Mouse (Mus musculus) thymus, postnatal 36 days (tissue): ENCODE data around the gene Inmt.
"Not testable (repeated sequence)": the region's sequence is repeated elsewhere in the genome, so short reads cannot be mapped to it uniquely, and the experiment has no call there.

ENCODE experiments used
- DNase-seq, 2 experiments: peaks; one replicate each; pipeline ENCODE4 v3.0.0; 2022; ENCODE audit warnings: mixed read lengths in 2 of 2

The Inmt gene

DNA sequence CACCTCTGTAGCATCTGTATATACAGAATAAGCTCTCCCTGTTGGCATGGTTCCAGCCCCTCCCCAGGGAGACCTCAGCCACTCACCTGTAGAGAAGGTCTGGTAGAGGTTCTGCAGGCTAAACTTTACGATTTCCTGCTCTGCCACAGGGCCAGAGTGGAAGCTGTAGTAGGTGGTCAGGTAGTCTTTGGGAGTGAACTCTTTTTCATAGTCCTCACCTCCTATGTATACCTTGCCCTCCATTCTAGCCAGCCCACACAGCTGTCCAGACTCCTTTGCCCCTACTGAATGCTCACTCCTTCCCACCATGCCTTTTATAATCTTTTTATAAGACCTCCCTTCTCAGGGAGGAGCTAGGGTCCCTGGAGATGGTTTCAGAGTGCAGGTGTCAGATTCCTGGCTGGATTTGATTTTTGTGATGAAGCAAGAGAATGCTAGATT is at the start of gene Inmt:
Gene Inmt, minus strand, starts transcription at position 303 of the 441 bp plus-strand sequence.
- no peak for DNase-seq

DNA sequence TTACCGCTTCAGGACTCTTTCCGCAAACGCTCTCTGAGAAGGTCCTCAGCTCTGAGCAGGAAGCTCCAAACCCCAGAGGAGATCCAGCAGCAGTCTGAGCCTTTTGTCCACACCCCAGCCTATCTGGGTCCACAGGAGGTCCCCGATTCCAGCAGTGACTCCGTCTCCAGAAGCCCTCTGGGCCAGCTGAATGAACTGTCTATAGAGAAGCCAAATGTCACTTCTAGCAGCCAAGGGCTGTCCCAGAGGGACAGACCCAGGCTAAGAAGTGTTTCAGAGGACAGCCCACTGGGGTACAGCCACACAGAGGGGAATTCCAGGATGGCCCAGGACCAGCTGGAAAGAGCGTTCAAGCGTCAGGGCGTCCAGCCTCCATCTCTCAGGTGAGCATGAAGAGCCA is 49.1 kb upstream of the Inmt start:
- no peak for DNase-seq

DNA sequence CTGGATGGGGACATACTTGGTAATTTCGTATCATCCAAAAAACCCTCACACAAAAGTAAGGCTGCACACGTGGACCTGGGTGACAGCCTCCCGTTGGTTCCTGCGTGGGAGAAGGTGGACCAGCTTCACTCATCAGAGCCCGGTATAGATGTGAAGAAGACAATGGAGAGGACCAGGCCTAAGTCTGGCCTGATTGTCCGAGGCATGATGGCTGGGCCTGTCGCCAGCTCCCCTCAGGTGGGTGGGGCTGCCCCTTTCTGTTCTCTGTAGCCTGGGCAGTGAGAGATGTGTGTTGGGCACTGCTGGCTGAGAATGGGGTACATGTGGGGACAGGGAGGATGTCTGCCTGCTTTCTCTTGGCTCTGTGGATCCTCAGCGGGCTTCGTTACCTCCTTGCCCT is 43.4 kb upstream of the Inmt start:
- no peak for DNase-seq

DNA sequence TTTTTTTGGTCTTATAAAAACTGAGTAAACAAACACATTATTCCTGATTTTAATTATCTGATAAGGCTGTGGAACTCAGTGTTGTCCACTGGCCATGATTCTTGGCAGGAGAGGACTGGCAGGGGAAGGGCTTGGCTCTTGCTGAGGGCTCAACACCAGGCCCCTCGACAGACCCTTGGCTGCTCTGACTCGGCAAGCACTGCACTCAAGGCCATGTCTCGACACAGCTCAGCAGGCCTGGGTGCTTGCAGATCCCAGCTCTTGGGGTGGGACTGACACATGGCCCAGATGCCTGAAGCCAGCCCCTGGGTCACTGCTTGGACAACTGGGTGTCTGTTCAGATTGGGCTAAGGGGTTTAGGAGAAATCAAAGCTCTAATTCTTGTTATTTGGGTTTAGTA is 39.7 kb upstream of the Inmt start:
- DNase-seq, result no peak

DNA sequence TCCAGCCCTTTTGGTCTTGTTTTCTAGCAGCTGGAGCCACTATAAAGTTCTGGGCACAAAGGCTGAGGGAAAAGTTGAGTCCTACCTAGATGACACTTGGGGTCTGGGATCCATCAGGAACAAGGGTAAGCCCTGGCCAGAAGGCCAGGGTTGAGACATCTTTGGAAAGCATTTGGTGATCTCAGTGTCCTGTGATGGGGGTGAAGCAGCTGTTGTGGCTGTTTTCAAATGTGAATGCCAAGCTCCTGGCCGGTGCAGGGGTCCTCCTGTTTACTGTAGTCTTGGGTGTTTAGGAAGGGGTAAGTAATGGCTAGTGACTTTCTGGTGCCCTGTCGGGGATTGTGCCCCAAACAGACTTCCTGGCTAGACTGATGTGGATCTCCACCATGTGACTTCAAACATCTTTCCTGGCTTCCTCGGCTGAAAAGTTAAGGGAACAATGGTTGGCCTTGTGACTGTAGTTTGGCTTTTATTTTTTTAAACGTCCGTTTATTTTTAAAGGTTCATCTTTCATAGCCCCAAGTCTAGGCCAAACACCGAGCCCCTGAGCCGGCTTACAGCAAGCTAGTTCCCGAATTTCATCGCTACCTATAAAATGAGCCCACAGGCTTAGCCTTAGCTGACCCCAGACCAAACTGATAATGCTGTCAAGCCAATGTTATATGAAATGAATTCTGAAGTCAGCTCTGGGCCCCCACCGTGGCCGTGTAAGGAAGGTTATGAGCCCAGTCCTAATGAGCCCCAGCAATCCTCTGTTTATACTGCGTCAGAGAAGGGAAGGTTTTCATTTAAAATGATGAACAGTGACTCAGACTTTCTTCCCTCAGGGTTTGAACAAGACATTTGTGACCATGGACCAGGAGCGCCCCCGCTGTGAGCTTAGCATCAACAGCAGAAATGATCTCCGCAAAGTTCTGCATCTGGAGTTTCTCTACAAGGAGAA is 35.9 kb upstream of the Inmt start:
- DNase-seq, result no peak

DNA sequence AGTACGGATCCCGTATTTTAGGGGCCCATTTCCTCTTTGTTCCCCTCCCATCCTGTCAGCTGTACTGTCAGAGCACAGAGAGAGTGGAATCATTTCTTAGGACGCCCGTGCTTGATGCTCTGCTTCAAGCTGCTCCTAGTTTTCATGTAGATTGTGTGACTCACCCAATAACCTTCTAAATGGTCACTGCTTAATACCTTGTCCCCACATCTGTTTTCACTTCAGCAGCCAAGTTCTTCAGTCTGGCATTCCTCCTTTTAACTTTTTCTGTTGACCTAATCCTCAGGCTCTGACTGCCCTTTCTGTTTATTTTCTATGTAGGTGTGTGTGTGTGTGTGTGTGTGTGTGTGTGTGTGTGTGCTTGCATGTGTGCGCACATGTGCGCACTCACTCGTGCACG is 32.9 kb upstream of the Inmt start:
- no peak for DNase-seq

DNA sequence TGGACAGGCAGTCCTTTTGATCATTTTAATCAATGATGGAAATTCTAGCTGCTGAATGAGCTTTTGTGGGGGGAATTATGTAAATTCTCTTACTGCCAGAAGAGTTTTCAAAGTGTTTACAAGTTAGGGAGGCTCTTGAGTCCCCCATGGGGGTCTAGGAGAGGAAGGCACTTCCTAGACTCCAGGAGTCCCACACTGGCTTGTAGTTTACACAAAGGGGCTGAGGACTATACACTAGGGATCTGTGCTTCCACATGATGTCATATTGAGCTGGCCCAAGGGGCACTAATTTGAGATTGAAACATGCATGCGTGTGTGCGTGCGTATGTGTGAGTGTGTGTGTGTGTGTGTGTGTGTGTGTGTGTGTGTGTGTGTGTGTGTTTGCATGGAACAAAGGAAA is 29.1 kb upstream of the Inmt start:
- DNase-seq, result no peak

DNA sequence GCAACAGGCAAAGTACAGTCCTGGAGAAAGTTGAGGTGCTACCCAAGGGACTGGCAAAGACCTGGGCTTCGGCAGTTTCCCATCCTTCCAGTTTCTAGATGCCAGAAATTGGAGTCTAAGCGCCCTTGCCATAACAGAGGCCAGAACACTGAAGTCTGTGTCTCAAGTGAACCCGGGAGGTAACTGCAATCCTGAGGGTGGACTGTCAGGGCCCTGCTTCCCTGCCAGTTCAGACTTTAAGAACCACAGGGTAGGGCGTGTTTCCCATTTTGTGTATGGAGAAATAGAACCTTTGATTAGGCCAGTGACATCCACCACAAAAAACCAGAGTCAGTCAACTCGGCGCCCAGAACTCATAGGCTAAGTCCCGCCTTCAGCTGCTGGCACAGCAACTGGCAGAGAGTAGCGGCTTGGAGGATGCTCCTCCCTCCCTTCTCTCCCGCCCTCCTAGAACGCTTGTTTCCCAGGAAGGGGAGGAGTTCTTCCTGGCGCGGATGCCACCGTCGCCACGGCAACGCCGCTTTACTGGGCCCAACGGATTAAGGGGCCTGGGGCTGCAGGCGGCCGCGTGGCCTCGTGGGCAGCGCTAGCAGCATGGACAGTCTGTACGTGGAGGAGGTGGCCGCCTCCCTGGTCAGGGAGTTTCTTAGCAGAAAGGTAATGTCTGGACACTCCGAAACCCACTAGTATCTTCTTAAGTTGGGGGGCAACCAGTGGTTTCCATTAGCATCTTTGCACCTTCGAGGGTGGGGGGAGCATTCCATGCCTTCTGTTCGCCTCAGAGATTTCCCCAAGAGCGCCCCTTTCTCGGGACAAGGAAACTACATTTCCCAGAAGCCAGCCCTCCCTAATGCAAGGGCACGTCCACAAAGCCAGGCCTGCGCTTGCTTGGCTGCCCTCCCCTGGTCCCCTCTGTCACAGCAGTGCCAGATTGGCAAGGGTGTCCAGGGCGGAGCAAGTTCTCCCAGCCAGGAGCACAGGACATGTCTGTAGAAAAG is 28.4 kb upstream of the Inmt start, which contains the start of gene Mindy4:
Gene Mindy4, plus strand, starts transcription at position 471 of the 998 bp plus-strand sequence.
- peak; percentile 51 to 75 for DNase-seq

DNA sequence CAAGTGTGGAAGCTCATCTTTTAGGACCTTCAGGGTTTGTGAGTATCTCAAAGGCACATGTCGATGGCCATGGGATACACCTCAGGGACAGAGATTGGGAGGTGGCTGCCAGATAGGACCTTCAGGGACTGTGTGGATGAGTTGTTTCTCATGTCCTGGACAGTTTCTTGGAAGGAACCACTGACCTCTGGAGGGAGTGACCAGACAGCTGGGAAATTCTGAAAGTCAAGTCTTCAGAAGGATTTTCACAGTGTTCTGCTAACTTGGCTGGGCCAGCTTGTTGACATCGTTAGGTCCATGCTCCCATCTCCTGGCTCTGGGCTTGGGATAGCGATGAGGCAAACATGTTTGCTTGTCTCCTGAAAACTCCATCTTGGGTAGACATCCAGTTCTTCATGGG is 24.2 kb upstream of the Inmt start:
- DNase-seq, result no peak

DNA sequence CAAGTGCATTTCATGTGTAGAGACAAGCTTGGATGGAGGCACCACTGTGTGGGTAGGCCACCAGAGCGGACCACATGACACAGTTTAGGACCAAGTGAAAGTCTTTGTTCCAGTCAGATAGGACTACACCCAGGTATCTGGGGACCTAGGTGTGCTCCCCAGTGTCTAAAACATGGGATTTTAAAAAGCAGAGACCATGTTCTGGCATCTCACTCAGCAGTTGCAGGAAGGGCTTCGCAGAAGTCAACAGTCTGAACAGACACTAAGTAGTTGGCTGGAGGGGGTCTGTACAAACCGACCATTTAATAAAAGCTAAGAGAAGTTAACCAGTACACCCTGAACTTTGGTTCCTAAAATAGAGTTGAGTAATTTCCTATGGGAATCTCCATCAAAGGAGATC is 18.3 kb upstream of the Inmt start:
- no peak for DNase-seq

DNA sequence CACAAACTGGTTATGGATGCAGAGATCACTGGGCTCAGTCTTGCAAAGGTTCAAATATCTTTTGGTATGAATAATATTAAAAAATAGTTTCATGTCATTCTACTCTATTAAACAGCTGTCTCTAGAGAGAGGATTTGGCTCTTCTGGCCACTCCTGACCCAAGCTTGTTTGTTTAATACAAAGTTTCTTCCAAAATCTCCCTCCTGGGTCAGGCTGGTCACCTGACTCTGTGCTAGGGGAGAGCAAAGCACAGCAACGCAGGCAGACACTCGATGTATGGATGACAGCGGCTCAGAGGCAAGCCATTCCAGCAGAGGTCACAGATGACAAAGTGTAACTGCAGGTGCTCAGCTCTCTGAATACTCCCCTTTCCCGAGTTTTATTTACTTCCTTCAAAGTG is 16.7 kb upstream of the Inmt start:
- no peak for DNase-seq

DNA sequence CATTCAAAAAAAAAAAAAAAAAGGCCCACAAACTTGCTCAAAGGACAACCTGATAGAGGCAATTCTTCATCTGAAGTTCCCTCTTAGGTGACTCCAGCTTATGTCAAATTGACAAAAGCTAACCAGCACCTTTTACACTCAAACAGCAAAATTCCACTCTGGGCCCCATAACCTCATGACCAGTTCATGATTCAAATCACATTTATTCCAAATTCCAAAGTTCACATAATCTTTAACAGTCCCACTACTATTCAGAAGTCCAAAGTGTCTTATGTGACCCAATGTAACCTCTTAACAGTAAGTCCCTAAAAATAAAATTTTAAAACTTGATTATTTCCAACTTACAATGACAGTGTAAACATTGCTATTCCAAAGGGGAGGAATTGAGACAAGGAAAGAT is 14.6 kb upstream of the Inmt start:
- no peak for DNase-seq

DNA sequence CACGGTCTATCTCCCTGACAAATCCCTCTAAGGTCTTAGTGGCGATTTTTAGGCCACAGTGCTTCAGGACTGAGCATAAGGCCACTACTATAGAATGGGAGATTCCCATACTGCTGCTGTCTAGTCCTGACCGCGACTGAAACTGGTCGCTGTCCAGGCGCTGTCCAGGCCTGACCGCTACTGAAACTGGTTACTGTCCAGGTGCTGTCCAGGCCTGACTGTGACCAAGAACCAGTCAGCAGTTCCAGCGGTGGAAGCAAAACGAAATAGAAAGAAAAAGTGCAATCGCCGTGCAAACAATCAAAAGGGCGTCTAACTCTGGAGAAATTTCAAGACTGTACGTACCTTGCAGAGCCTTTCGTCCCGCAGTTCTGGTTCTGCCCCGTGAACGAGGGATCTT is 13.0 kb upstream of the Inmt start:
- DNase-seq, result not testable (repeated sequence)

DNA sequence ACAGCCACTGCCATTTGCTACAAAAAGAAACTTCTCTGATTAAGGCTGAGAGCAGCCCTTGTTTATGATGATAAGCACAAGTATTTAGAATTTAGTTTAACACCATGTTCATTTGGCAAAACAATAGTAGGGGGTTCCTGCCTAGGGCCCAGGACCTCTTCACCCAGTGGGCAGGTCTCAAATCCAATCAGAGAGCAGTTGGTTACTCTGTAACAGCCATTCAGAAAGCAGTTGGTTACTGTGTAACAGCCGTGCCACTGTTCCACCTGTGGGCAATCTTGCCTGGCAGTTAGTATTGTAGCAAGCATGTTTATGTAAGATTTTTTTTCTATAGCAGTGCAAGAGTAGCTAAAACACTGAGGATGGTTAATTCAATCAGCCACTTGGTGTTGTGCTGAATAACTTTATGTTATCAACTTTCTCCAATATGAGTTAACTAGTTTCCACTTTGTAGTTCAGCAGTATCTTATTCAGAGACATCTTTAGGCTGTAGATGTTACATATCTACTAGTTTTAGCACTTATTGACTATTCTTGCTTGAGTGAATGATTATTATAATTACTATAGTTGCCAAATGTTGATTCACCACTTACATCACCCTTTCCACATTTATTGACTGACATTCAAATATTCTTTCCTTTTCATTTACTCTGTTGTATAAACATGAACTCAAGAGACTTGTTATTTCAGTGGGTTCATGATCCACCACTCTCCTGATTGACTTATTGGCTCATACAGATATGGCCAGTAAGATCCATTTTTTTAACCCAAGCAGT is 8.0 kb upstream of the Inmt start:
- DNase-seq, result no peak

DNA sequence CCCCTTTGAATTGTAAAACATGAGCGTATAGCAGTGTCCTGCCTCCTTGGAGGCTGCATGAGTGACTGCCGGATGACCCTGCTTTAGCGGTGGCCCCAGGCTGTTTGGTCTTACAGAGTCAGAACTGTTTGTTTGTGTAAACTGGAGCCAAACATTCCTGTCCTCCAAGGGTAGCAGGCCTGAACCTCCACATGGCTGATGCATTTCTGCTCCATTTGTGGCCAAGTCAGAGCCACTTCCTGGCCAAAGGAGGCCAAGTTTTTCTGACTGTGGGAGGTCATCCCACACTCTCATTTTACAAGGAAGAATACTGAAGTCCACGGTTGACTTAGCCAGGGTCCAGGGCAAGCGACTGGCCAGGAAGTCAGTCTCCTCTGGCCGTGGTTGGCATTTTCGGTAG is 4.7 kb upstream of the Inmt start:
- no peak for DNase-seq

DNA sequence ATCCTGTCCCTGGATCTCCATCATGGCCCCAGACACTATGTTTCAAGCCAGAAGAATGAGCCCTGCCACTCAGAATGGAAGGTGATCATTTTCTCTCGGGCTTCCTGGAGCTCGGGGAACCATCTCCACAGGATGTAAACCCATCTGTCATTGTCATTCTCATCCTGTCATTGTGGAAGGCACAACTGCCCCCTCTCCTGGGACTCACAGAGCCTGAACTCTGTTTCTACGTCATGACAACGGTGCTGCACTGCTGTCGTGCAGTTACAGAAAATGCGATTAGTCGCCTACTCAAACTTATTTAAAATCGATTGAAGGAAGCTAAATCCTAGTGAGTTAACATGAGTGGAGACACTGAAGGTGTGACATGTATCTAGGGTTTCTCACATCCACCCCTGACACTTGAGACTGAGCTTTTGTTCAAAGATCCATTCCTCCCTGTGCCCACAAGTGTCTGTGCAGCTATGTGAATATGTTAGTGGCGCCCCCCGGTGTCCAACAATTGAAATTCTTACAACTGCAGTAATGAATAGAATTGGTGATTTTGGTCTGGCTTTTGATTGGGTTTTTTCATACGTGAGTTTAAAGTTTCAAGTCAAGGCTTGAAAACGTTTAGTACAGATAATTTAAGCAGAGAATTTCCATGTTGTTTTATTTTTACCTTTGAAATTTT is 2.4 kb upstream of the Inmt start:
- peak; percentile 9 to 10 for DNase-seq

DNA sequence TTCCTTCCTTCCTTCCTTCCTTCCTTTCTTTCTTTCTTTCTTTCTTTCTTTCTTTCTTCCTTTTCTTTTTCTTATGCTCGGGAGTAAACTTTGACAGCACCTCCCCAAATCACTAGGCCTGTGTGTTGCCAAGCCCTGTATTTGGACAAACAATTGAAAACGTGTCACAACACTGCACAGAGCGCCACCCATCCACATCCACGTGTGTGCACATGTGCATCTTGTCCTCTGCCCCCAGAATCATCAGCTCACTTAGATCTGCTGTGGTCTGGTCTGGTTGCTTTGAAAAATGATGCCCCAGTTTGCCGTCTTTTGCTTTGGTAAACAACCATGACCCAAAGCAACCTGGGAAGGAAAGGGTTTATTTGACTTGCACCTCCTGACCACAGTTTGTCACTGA is 1.0 kb upstream of the Inmt start:
- no peak for DNase-seq

DNA sequence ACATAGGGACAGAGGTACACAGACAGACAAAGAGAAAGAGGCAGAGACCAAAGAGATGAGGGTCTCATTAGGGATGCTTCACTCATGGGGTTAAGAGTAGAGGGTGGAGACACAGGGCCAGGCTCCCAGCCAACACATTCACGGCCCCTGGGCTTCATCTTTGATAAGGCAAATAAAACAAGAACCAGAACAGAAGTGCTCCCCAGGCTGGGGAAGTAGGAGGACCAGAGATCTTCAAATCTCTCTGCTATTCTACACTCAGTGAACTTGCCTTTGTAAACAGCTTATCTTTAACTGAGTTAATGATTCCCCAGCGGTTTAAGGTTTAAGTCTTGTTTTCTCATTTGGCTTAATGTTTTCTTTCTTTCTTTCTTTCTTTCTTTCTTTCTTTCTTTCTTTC is 613 bp upstream of the Inmt start:
- no peak for DNase-seq

DNA sequence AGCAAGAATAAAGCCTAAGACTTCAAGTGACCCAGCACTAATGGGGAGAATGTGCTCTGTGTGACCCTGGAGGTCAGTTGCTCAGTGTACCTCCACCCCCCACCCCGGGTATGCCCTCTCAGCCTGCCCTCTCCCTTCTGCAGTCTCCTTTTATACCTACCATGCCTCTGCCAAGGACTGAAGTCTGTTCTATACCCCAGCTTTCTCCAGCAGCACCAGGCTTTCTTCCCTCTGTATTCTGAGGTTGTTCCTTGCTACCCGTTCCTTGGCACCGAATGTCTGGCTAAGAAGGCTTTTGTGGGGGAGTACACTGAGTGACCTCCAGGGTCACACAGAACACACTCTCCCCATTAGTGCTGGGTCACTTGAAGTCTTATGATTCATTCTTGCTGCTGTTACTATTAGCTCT is 898 bp downstream of the Inmt start:
- no peak for DNase-seq

DNA sequence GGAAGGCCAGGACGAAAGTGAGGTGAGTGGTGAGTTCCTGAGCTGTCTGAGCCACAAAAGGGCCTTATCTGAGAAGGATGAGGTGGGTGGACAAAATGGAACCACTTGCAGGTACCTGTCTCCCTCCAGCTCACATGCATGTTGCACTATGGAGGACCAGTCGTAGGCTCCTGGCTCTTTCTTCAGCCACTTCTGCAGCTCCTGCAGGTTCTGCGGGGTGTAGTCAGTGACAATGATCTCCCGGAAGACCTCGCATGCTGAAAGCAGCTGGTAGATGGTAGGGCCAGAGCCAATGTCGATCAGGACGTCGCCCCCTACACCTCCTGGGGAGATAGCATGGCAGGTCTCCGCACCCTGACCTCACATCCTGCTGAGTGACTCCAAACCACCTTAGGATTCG is 1.7 kb downstream of the Inmt start:
- DNase-seq, result no peak

DNA sequence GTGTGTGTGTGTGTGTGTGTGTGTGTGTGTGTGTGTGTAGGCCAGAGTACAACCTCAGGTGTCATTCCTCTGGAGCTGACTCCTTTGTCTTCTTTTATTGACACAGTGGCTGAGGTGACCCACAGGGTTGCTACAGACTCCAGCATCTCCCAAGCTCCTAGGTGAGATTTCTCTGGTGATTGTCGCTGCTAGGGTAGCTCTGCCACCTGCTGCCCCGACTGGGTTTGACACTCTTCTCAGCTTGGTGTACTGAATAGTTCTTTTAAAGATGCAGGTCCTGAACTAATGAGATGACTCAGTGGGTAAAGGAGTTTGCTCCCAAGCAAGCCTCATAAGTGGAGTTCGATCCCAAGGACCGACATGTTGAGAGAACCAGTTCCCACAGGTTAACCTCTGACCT is 3.2 kb downstream of the Inmt start:
- no peak for DNase-seq

DNA sequence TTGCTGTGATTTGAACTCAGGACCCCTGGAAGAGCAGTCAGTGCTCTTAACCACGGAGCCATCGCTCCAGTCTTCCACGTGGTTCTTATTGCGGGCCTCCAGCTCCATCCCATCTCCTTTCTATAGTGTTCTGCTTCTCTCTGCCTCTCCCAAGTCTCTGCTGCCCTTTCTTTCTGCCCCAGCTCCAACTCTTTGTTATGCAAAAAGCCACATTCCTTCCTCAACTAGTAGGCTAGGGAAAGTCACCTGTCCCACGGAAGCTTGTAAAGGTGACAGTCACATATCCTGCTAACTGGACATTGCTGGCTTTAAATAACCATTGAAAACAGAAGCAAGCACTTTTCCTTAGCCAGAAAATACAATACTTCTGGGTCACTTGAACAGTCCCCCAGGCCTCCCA is 5.0 kb downstream of the Inmt start:
- no peak for DNase-seq
